Mouse (Mus musculus) kidney, postnatal 36 days (tissue): ENCODE data around the gene Prkcz.

Experiments used
- DNase-seq, 2 experiments: peaks; one replicate each; pipeline ENCODE4 v3.0.0; 2021 to 2022; ENCODE audit warnings: mixed read lengths in 2 of 2

Gene Prkcz

GRCm38 (mm10) chr4:155239494-155239893, 121.7 kb downstream of the Prkcz start:
- DNase-seq: no peak

- peak; percentile 76 to 91 for DNase-seq
Observed at GRCm38 (mm10) chr4:155238276-155238675, 122.9 kb downstream of the Prkcz start.

GRCm38 (mm10) chr4:155236737-155237385, 124.3 kb downstream of the Prkcz start:
- DNase-seq: no peak

GRCm38 (mm10) chr4:155235311-155236119, 125.6 kb downstream of the Prkcz start:
- peak; percentile 95 to 96 for DNase-seq

- peak; percentile 79 to 83 for DNase-seq
Observed at GRCm38 (mm10) chr4:155234371-155235310, 126.5 kb downstream of the Prkcz start.

GRCm38 (mm10) chr4:155233878-155234277, 127.3 kb downstream of the Prkcz start:
- DNase-seq: peak; percentile 83 to 84

- DNase-seq: peak; percentile 74 to 75
Observed at GRCm38 (mm10) chr4:155228461-155228860, 132.7 kb downstream of the Prkcz start.

- no peak for DNase-seq
Observed at GRCm38 (mm10) chr4:155227986-155228385, 133.2 kb downstream of the Prkcz start.

- no peak for DNase-seq
Observed at GRCm38 (mm10) chr4:155225918-155226317, 135.2 kb downstream of the Prkcz start.

GRCm38 (mm10) chr4:155223594-155224528, 137.3 kb downstream of the Prkcz start:
- no peak for DNase-seq

GRCm38 (mm10) chr4:155222841-155223593, 138.1 kb downstream of the Prkcz start:
- DNase-seq: peak; percentile 98 to 100

- no peak for DNase-seq
Observed at GRCm38 (mm10) chr4:155222552-155222840, 138.7 kb downstream of the Prkcz start, which contains the start of gene Ski. Gene Ski, minus strand, starts transcription at chr4:155222592.

GRCm38 (mm10) chr4:155221599-155222551, 139.3 kb downstream of the Prkcz start:
- peak; percentile 88 to 90 for DNase-seq

GRCm38 (mm10) chr4:155221106-155221505, 140.1 kb downstream of the Prkcz start:
- DNase-seq: no peak

GRCm38 (mm10) chr4:155220213-155221100, 140.7 kb downstream of the Prkcz start:
- DNase-seq: no peak

GRCm38 (mm10) chr4:155219271-155220212, 141.6 kb downstream of the Prkcz start:
- no peak for DNase-seq

GRCm38 (mm10) chr4:155218104-155218732, 142.9 kb downstream of the Prkcz start:
- DNase-seq: no peak
